Mouse (Mus musculus): Measurements from ENCODE around the gene Stx1a.

The Stx1a gene

GRCm38 (mm10) chr5:135023344-135024173, at the start of gene Stx1a:
Gene Stx1a, plus strand, starts transcription at chr5:135023482.
- peak; percentile 89 for DNase-seq (ENCODE audit: low spot score)

GRCm38 (mm10) chr5:134973526-134973925, 49.8 kb upstream of the Stx1a start:
- no peak for DNase-seq (ENCODE audit: low spot score)

- peak; percentile 57 for DNase-seq (ENCODE audit: low spot score)
Observed at GRCm38 (mm10) chr5:134974294-134974693, 49.0 kb upstream of the Stx1a start.

GRCm38 (mm10) chr5:134974921-134975320, 48.4 kb upstream of the Stx1a start:
- DNase-seq (ENCODE audit: low spot score), result no peak

GRCm38 (mm10) chr5:134976164-134976563, 47.1 kb upstream of the Stx1a start:
- DNase-seq (ENCODE audit: low spot score), result no peak

GRCm38 (mm10) chr5:134976577-134977250, 46.6 kb upstream of the Stx1a start:
- DNase-seq (ENCODE audit: low spot score), result no peak

GRCm38 (mm10) chr5:134977837-134978236, 45.4 kb upstream of the Stx1a start:
- DNase-seq (ENCODE audit: low spot score), result no peak

GRCm38 (mm10) chr5:134981149-134981548, 42.1 kb upstream of the Stx1a start:
- no peak for DNase-seq (ENCODE audit: low spot score)

- no peak for DNase-seq (ENCODE audit: low spot score)
Observed at GRCm38 (mm10) chr5:134983111-134983510, 40.2 kb upstream of the Stx1a start.

- no peak for DNase-seq (ENCODE audit: low spot score)
Observed at GRCm38 (mm10) chr5:134983771-134984170, 39.5 kb upstream of the Stx1a start.

GRCm38 (mm10) chr5:134985633-134986297, 37.5 kb upstream of the Stx1a start, which contains the start of gene Cldn3:
Gene Cldn3, plus strand, starts transcription at chr5:134986214.
- DNase-seq (ENCODE audit: low spot score), result peak; percentile 47

GRCm38 (mm10) chr5:134986298-134987268, 36.7 kb upstream of the Stx1a start:
- no peak for DNase-seq (ENCODE audit: low spot score)

- no peak for DNase-seq (ENCODE audit: low spot score)
Observed at GRCm38 (mm10) chr5:134989166-134989565, 34.1 kb upstream of the Stx1a start.

- DNase-seq (ENCODE audit: low spot score), result no peak
Observed at GRCm38 (mm10) chr5:134989741-134990140, 33.5 kb upstream of the Stx1a start.

- no peak for DNase-seq (ENCODE audit: low spot score)
Observed at GRCm38 (mm10) chr5:134992566-134992965, 30.7 kb upstream of the Stx1a start.

GRCm38 (mm10) chr5:134998359-134998758, 24.9 kb upstream of the Stx1a start:
- DNase-seq (ENCODE audit: low spot score), result no peak

- no peak for DNase-seq (ENCODE audit: low spot score)
Observed at GRCm38 (mm10) chr5:134999797-135000196, 23.5 kb upstream of the Stx1a start.

- no peak for DNase-seq (ENCODE audit: low spot score)
Observed at GRCm38 (mm10) chr5:135000751-135001150, 22.5 kb upstream of the Stx1a start.

- no peak for DNase-seq (ENCODE audit: low spot score)
Observed at GRCm38 (mm10) chr5:135001309-135001708, 22.0 kb upstream of the Stx1a start.

GRCm38 (mm10) chr5:135002151-135002550, 21.1 kb upstream of the Stx1a start:
- no peak for DNase-seq (ENCODE audit: low spot score)

- no peak for DNase-seq (ENCODE audit: low spot score)
Observed at GRCm38 (mm10) chr5:135007802-135008571, 15.3 kb upstream of the Stx1a start.
